Mouse (Mus musculus) ovary, adult 10 weeks (tissue): ENCODE measurements around the gene Shf. TPM values are rescaled to one million over a fixed set of nuclear protein-coding genes. Genes with fewer than 3 reads are reported as not detected.

Source experiments
- polyA plus RNA-seq: library from polyadenylated mRNA; stranded (reverse); fragments of 350-450 nt; fragmentation: Illumina TruSeq; extraction: RNeasy Lipid Tissue Mini Kit (QIAGEN cat#74804); gene quantifications from one replicate; pipeline ENCODE4 v1.2.3, GENCODE M21; 2014

Gene Shf
- polyA plus RNA-seq = not detected

GRCm38 (mm10) chr2:122368995-122369739 lies at the start of gene Shf:
Gene Shf (minus strand): TSS chr2:122369162.

GRCm38 (mm10) chr2:122315372-122315771 lies 53.6 kb downstream of the Shf start, which contains the start of gene Duox1:
Gene Duox1 (plus strand): TSS chr2:122315672.

GRCm38 (mm10) chr2:122313536-122313935 lies 55.4 kb downstream of the Shf start, which contains the start of gene Duoxa1:
Gene Duoxa1 (minus strand): TSS chr2:122313730.

Other genes starting within 250 kb of the Shf start
- gene B2m, start 221.5 kb downstream of the Shf start, polyA plus RNA-seq = 2,807 TPM
- not detected for gene Trim69, start 208.5 kb downstream of the Shf start, polyA plus RNA-seq
- 1.0 TPM for gene Patl2, start 183.0 kb downstream of the Shf start, polyA plus RNA-seq
- gene Terb2, start 182.9 kb downstream of the Shf start, polyA plus RNA-seq = not detected
- gene Sord, start 134.4 kb downstream of the Shf start, polyA plus RNA-seq = 21.6 TPM
- gene Duox2, start 70.7 kb downstream of the Shf start, polyA plus RNA-seq = 0.20 TPM
- gene Duoxa2, start 70.3 kb downstream of the Shf start, polyA plus RNA-seq = not detected
- not detected for gene Duoxa1, start 55.4 kb downstream of the Shf start, polyA plus RNA-seq
- gene Duox1, start 53.5 kb downstream of the Shf start, polyA plus RNA-seq = not detected
- 0.51 TPM for gene Slc28a2, start 57.3 kb upstream of the Shf start, polyA plus RNA-seq
- gene Gm14085, start 115.8 kb upstream of the Shf start, polyA plus RNA-seq = 0.31 TPM
- 83.0 TPM for gene Gatm, start 242.1 kb upstream of the Shf start, polyA plus RNA-seq